Mouse (Mus musculus): ENCODE data around the gene Ptpro. TPM values are rescaled to one million over a fixed set of nuclear protein-coding genes. Genes with fewer than 3 reads are reported as not detected.
"Not testable (repeated sequence)": the region's sequence is repeated elsewhere in the genome, so short reads cannot be mapped to it uniquely, and the experiment has no call there.

Gene Ptpro
- total RNA-seq, 2 experiments from 2014 or later: 2.5 to 9.0 TPM

- no peak for DNase-seq (ENCODE audit: low spot score in 2 of 2)
These were observed 191.0 kb downstream of the Ptpro start for GRCm38 (mm10) chr6:137443089-137443488.

- DNase-seq (ENCODE audit: low spot score in 2 of 2): not testable (repeated sequence)
These were observed 194.0 kb downstream of the Ptpro start for GRCm38 (mm10) chr6:137446116-137446515.

- DNase-seq (ENCODE audit: low spot score in 2 of 2): peak in 1 of 2 experiments; percentile 4
These were observed 203.5 kb downstream of the Ptpro start for GRCm38 (mm10) chr6:137455537-137456041.

- no peak for DNase-seq (ENCODE audit: low spot score in 2 of 2)
These were observed 203.9 kb downstream of the Ptpro start for GRCm38 (mm10) chr6:137456064-137456463.

- DNase-seq (ENCODE audit: low spot score in 2 of 2): no peak
These were observed 205.1 kb downstream of the Ptpro start for GRCm38 (mm10) chr6:137457210-137457609.

GRCm38 (mm10) chr6:137458136-137458535, 206.0 kb downstream of the Ptpro start:
- no peak for DNase-seq (ENCODE audit: low spot score in 2 of 2)

- no peak for DNase-seq (ENCODE audit: low spot score in 2 of 2)
These were observed 211.7 kb downstream of the Ptpro start for GRCm38 (mm10) chr6:137463771-137464170.

GRCm38 (mm10) chr6:137465253-137465652, 213.1 kb downstream of the Ptpro start:
- peak in 1 of 2 experiments; percentile 11 for DNase-seq (ENCODE audit: low spot score in 2 of 2)

- no peak for DNase-seq (ENCODE audit: low spot score in 2 of 2)
These were observed 214.1 kb downstream of the Ptpro start for GRCm38 (mm10) chr6:137466256-137466655.

GRCm38 (mm10) chr6:137467696-137468095, 215.6 kb downstream of the Ptpro start:
- no peak for DNase-seq (ENCODE audit: low spot score in 2 of 2)

GRCm38 (mm10) chr6:137469541-137469940, 217.4 kb downstream of the Ptpro start:
- DNase-seq (ENCODE audit: low spot score in 2 of 2): no peak

GRCm38 (mm10) chr6:137470901-137471598, 218.9 kb downstream of the Ptpro start:
- DNase-seq (ENCODE audit: low spot score in 2 of 2): peak; percentile 18 to 62

- DNase-seq (ENCODE audit: low spot score in 2 of 2): no peak
These were observed 220.0 kb downstream of the Ptpro start for GRCm38 (mm10) chr6:137472129-137472528.

- DNase-seq (ENCODE audit: low spot score in 2 of 2): no peak
These were observed 221.3 kb downstream of the Ptpro start for GRCm38 (mm10) chr6:137473433-137473832.

GRCm38 (mm10) chr6:137475695-137476094, 223.6 kb downstream of the Ptpro start:
- DNase-seq (ENCODE audit: low spot score in 2 of 2): not testable (repeated sequence)

GRCm38 (mm10) chr6:137482891-137483290, 230.8 kb downstream of the Ptpro start:
- DNase-seq (ENCODE audit: low spot score in 2 of 2): no peak

- DNase-seq (ENCODE audit: low spot score in 2 of 2): no peak
These were observed 235.3 kb downstream of the Ptpro start for GRCm38 (mm10) chr6:137487443-137487842.

- no peak for DNase-seq (ENCODE audit: low spot score in 2 of 2)
These were observed 238.0 kb downstream of the Ptpro start for GRCm38 (mm10) chr6:137490115-137490514.

GRCm38 (mm10) chr6:137491659-137492058, 239.5 kb downstream of the Ptpro start:
- no peak for DNase-seq (ENCODE audit: low spot score in 2 of 2)

- no peak for DNase-seq (ENCODE audit: low spot score in 2 of 2)
These were observed 240.5 kb downstream of the Ptpro start for GRCm38 (mm10) chr6:137492582-137492981.

GRCm38 (mm10) chr6:137493211-137494135, 241.4 kb downstream of the Ptpro start:
- DNase-seq (ENCODE audit: low spot score in 2 of 2): no peak

- DNase-seq (ENCODE audit: low spot score in 2 of 2): no peak
These were observed 242.0 kb downstream of the Ptpro start for GRCm38 (mm10) chr6:137494136-137494475.

Data from adrenal gland, postnatal 4 days (tissue).